In the genomic region with DNA sequence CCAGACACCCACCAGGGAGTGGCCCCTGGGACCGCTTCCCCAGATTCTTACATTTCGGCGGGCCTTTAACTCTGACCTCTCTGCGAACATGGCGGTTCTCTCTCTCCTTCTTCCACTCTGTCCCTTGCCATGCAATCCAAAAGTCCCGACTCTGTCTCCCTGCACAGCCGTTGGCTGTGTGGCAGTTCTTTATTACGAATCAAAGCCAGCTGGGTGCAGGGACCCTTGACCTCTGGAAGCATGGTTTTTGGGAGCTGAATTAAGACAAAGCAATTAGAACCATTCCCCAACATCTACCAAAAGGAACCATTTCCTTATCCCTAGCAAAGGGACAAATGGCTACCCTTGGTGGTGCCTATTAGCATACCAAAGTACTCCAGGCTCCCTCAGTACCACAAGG, we compare ENCODE assay signal across 21 mouse cellular contexts. TPM values are rescaled to one million over a fixed set of nuclear protein-coding genes. Genes with fewer than 3 reads are reported as not detected.
DNase-seq lines count a peak whose midpoint lies in the region; ATAC-seq and TF ChIP-seq lines count a peak whose summit lies in the region.
"Had no signal": no experiment of that assay in that cellular context is flagged by ENCODE, and none has a peak within 500 bp of the region (broad histone marks: within the 10 kb centered on the region; RNA-seq: fewer than 3 reads in every experiment).

No protein-coding gene starts in this region.

- intact Hi-C loops in left cerebral cortex, adult 2 months (cut with DNase I), result loop anchor here (2.0 kb wide), 1 partner anchor 142 kb away; no protein-coding TSS in a partner anchor
- intact Hi-C loops in left cerebral cortex, postnatal 25 days (cut with DNase I), result loop anchor here (5.0 kb wide), 1 partner anchor 211 kb away; the partner anchor contains the start of gene Tex10

- in situ Hi-C loops in CH12.LX (cut with MboI; ENCODE audit: low pct_ligation_motif_present, low pct_unique_long_range_greater_than_20kb, low sequenced_read_pairs), result no loop called here

- peaks cover 7% of the 10 kb centered on the region for H3K9me3 ChIP-seq in CH12.LX (replicated peaks; ENCODE audit: low read length)
- H3K9me3 ChIP-seq: embryonic facial prominence, embryonic 15.5 days; hindbrain, embryonic 12.5 days had no signal

- peaks cover 2 to 19% of the 10 kb centered on the region in 2 experiments; a peak in 3 of 4 replicates for H3K4me1 ChIP-seq in CH12.LX (ENCODE audit: control insufficient read depth in 1 of 2, insufficient read depth in 2 of 2)
- H3K4me1 ChIP-seq: hindbrain, embryonic 12.5 days had no signal

- peak overlapping the region; percentile 44 for H3K4me3 ChIP-seq in left cerebral cortex, adult 2 months
- H3K4me3 ChIP-seq in CH12.LX (replicated peaks in 1 of 3; ENCODE audit: low read depth in 2 of 3, low read length in 2 of 3, poor library complexity in 1 of 3), result peak overlapping the region; percentile 73 to 77 (median 74)
- H3K4me3 ChIP-seq: embryonic facial prominence, embryonic 15.5 days; erythroblast, embryonic 14.5 days; forebrain, embryonic 10.5 days; hindbrain, embryonic 12.5 days had no signal

- no peak for DNase-seq in frontal cortex, adult 2 months (ENCODE audit: extremely low spot score in 1 of 2, low spot score in 1 of 2)
- no peak for DNase-seq in left cerebral cortex, adult 2 months (ENCODE audit: extremely low spot score in 1 of 2, low spot score in 2 of 2)
- no peak for DNase-seq in left cerebral cortex, postnatal 25 days (ENCODE audit: low spot score in 2 of 2)
- DNase-seq in CH12.LX (ENCODE audit: extremely low read depth) (no peak), MN1 (ENCODE audit: low spot score) (peak; percentile 36)
- DNase-seq in layer of hippocampus, postnatal 36 days, result no peak
- DNase-seq: adrenal gland, postnatal 10 days; cerebellum, adult 18-20 months; embryo, embryonic 11 days; gastrocnemius, postnatal 14 days; heart, postnatal 10 days; heart, postnatal 4 days had no signal

- H3K27ac ChIP-seq in left cerebral cortex, adult 2 months, result peak overlapping the region; percentile 81
- H3K27ac ChIP-seq in CH12.LX (ENCODE audit: insufficient read depth, low read depth), result peak overlapping the region; percentile 89
- H3K27ac ChIP-seq: embryonic facial prominence, embryonic 15.5 days; forebrain, embryonic 10.5 days; hindbrain, embryonic 12.5 days had no signal

- no peak for TF ChIP-seq EP300 in CH12.LX (IDR thresholded peaks at IDR 0.05; ENCODE audit: low read length)

- peak overlapping the region; percentile 99 for H3K9ac ChIP-seq in CH12.LX (ENCODE audit: insufficient read depth, low read depth)
- H3K9ac ChIP-seq: embryonic facial prominence, embryonic 15.5 days; hindbrain, embryonic 12.5 days had no signal

- H3K27me3 ChIP-seq in CH12.LX (replicated peaks), result no peaks in the 10 kb centered on the region
- H3K27me3 ChIP-seq: embryonic facial prominence, embryonic 15.5 days; hindbrain, embryonic 12.5 days had no signal

- peak; percentile 5 for ATAC-seq in frontal cortex, adult (ENCODE audit: low TSS enrichment)
- no peak for ATAC-seq in monocyte, adult 5-6 weeks (replicated peaks; ENCODE audit: insufficient number of reproducible peaks, low FRiP score, low TSS enrichment, poor library complexity, severe bottlenecking)
- ATAC-seq: forebrain, embryonic 14.5 days; hindbrain, embryonic 16.5 days had no signal

- TF ChIP-seq POLR2A in CH12.LX (IDR thresholded peaks at IDR 0.05; ENCODE audit: low read depth, low read length), result no peak

- dilution Hi-C loops in CH12.LX (cut with MboI; ENCODE audit: extremely low pct_ligation_motif_present, extremely low pct_unique_long_range_greater_than_20kb, low sequenced_read_pairs), result no loop called here

- TF ChIP-seq RAD21 in CH12.LX (IDR thresholded peaks at IDR 0.05; ENCODE audit: low read depth, low read length), result no peak

- H3K36me3 ChIP-seq in CH12.LX (replicated peaks in 1 of 2; ENCODE audit: control insufficient read depth in 1 of 2, insufficient read depth in 1 of 2, low read length in 1 of 2), result peaks cover 5 to 25% of the 10 kb centered on the region in 2 experiments
- H3K36me3 ChIP-seq: embryonic facial prominence, embryonic 15.5 days; hindbrain, embryonic 12.5 days had no signal

- peaks cover 19% of the 10 kb centered on the region for H3K79me2 ChIP-seq in CH12.LX (replicated peaks; ENCODE audit: control insufficient read depth, extremely low read depth, insufficient read depth, poor library complexity, severe bottlenecking)

- H3K4me2 ChIP-seq in CH12.LX (ENCODE audit: insufficient read depth, low read depth, poor library complexity, severe bottlenecking), result no peak overlapping the region
- H3K4me2 ChIP-seq: embryonic facial prominence, embryonic 15.5 days; hindbrain, embryonic 12.5 days had no signal

- TF ChIP-seq CTCF in left cerebral cortex, adult 2 months (IDR thresholded peaks at IDR 0.05), result no peak
- no peak for TF ChIP-seq CTCF in CH12.LX (conservative IDR thresholded peaks at IDR 0.05 in 1 of 2, IDR thresholded peaks at IDR 0.05 in 1 of 2; ENCODE audit: low read depth in 2 of 2, low read length in 2 of 2)

TF ChIP-seq in CH12.LX, 34 proteins besides CTCF, POLR2A, EP300 and RAD21:
- TF ChIP-seq POLR2AphosphoS2 (IDR thresholded peaks at IDR 0.05; ENCODE audit: low read depth, low read length) (no peak), ZMIZ1 (IDR thresholded peaks at IDR 0.05; ENCODE audit: low read depth, low read length) (no peak), MAZ (IDR thresholded peaks at IDR 0.05; ENCODE audit: low read depth, low read length) (no peak), RCOR1 (conservative IDR thresholded peaks at IDR 0.05; ENCODE audit: low read depth, low read length) (no peak), MYC (IDR thresholded peaks at IDR 0.05; ENCODE audit: low read depth, low read length) (0 out of 2 replicates have a peak, but pooled peaks have one; percentile 7)

RNA-seq across cellular contexts. Expression of gene Cavin4, which starts 19.8 kb away (rescaled TPM):
- 1.1 and 1.4 TPM in 2 replicates for polyA plus RNA-seq in frontal cortex, adult 2 months (2012; rRNA removed)
- 1 to 10 TPM; 2.1 TPM for total RNA-seq in left cerebral cortex, adult 2 months (2021)
- 1 to 10 TPM; 1.5 to 2.2 TPM for total RNA-seq in left cerebral cortex, postnatal 25 days (2021)
- 0.13 and 0.21 TPM in 2 replicates for total RNA-seq in CH12.LX (2012; rRNA removed)
- total RNA-seq in CH12.LX (2014; rRNA removed), result 0.18 and 0.24 TPM in 2 replicates
- polyA plus RNA-seq in CH12.LX (2012; ENCODE audit: insufficient read length, low read depth), result 0.26 and 0.55 TPM in 2 replicates
- total RNA-seq in layer of hippocampus, postnatal 36 days (2021), result 1 to 10 TPM; 1.6 to 2.6 TPM
- total RNA-seq in monocyte, adult 5-6 weeks (2017), result not detected in 3 replicates
- total RNA-seq: granulocyte monocyte progenitor cell, adult 5-6 weeks had no signal
- polyA plus RNA-seq: erythroblast, embryonic 14.5 days had no signal
